Mouse (Mus musculus): Measurements from ENCODE around the gene F830045P16Rik. TPM values are rescaled to one million over a fixed set of nuclear protein-coding genes. Genes with fewer than 3 reads are reported as not detected.

The F830045P16Rik gene
- polyA plus RNA-seq, 1 experiment from 2014 or later: 0.39 TPM

GRCm38 (mm10) chr2:129419361-129419880 lies 117.0 kb downstream of the F830045P16Rik start:
- no peak for ATAC-seq (ENCODE audit: low read depth)
- 76% methylated on average over 3 of the region's 3 CpGs for WGBS

GRCm38 (mm10) chr2:129414593-129414992 lies 121.8 kb downstream of the F830045P16Rik start:
- ATAC-seq (ENCODE audit: low read depth): no peak
- WGBS: 83% methylated on average over 3 of the region's 3 CpGs
- no peaks in the 10 kb centered on the region for H3K27me3 ChIP-seq (replicated peaks; ENCODE audit: control insufficient read depth, insufficient read depth, low read length)
- DNase-seq (ENCODE audit: low spot score): no peak
- H3K9ac ChIP-seq (ENCODE audit: low read depth, low read length): no peak overlapping the region
- H3K9me3 ChIP-seq (ENCODE audit: control insufficient read depth, low read length): no peaks in the 10 kb centered on the region
- no peaks in the 10 kb centered on the region for H3K4me1 ChIP-seq (ENCODE audit: control insufficient read depth, insufficient read depth, low read length)
- H3K27ac ChIP-seq (replicated peaks; ENCODE audit: low read depth, low read length): no peak overlapping the region
- H3K4me2 ChIP-seq (ENCODE audit: low read depth, low read length): no peak overlapping the region
- H3K36me3 ChIP-seq (ENCODE audit: control insufficient read depth, insufficient read depth, low read length): no peaks in the 10 kb centered on the region
- H3K4me3 ChIP-seq (ENCODE audit: low read depth, low read length): no peak overlapping the region

More at GRCm38 (mm10) chr2:129419361-129419880, 117.0 kb downstream of the F830045P16Rik start:
- no peak overlapping the region for H3K4me2 ChIP-seq (ENCODE audit: low read depth, low read length)
- no peaks in the 10 kb centered on the region for H3K4me1 ChIP-seq (ENCODE audit: control insufficient read depth, insufficient read depth, low read length)
- H3K36me3 ChIP-seq (ENCODE audit: control insufficient read depth, insufficient read depth, low read length): no peaks in the 10 kb centered on the region
- DNase-seq (ENCODE audit: low spot score): no peak
- no peak overlapping the region for H3K9ac ChIP-seq (ENCODE audit: low read depth, low read length)
- H3K4me3 ChIP-seq (ENCODE audit: low read depth, low read length): no peak overlapping the region
- H3K27ac ChIP-seq (replicated peaks; ENCODE audit: low read depth, low read length): no peak overlapping the region
- H3K27me3 ChIP-seq (replicated peaks; ENCODE audit: control insufficient read depth, insufficient read depth, low read length): no peaks in the 10 kb centered on the region
- no peaks in the 10 kb centered on the region for H3K9me3 ChIP-seq (ENCODE audit: control insufficient read depth, low read length)

- ATAC-seq (ENCODE audit: low read depth): no peak
- no peak overlapping the region for H3K27ac ChIP-seq (replicated peaks; ENCODE audit: low read depth, low read length)
- no peaks in the 10 kb centered on the region for H3K4me1 ChIP-seq (ENCODE audit: control insufficient read depth, insufficient read depth, low read length)
- no peak overlapping the region for H3K4me2 ChIP-seq (ENCODE audit: low read depth, low read length)
- DNase-seq (ENCODE audit: low spot score): no peak
- no peaks in the 10 kb centered on the region for H3K9me3 ChIP-seq (ENCODE audit: control insufficient read depth, low read length)
- H3K9ac ChIP-seq (ENCODE audit: low read depth, low read length): no peak overlapping the region
- no peaks in the 10 kb centered on the region for H3K36me3 ChIP-seq (ENCODE audit: control insufficient read depth, insufficient read depth, low read length)
- H3K27me3 ChIP-seq (replicated peaks; ENCODE audit: control insufficient read depth, insufficient read depth, low read length): no peaks in the 10 kb centered on the region
- H3K4me3 ChIP-seq (ENCODE audit: low read depth, low read length): no peak overlapping the region
- WGBS: 56% methylated on average over 6 of the region's 6 CpGs
Measured at GRCm38 (mm10) chr2:129413488-129413887, 122.9 kb downstream of the F830045P16Rik start.

- no peaks in the 10 kb centered on the region for H3K9me3 ChIP-seq (ENCODE audit: control insufficient read depth, low read length)
- no peak for ATAC-seq (ENCODE audit: low read depth)
- H3K27ac ChIP-seq (replicated peaks; ENCODE audit: low read depth, low read length): no peak overlapping the region
- no peak for DNase-seq (ENCODE audit: low spot score)
- no peaks in the 10 kb centered on the region for H3K4me1 ChIP-seq (ENCODE audit: control insufficient read depth, insufficient read depth, low read length)
- WGBS: 61% methylated on average over 3 of the region's 3 CpGs
- H3K36me3 ChIP-seq (ENCODE audit: control insufficient read depth, insufficient read depth, low read length): no peaks in the 10 kb centered on the region
- H3K4me3 ChIP-seq (ENCODE audit: low read depth, low read length): no peak overlapping the region
- H3K27me3 ChIP-seq (replicated peaks; ENCODE audit: control insufficient read depth, insufficient read depth, low read length): no peaks in the 10 kb centered on the region
- no peak overlapping the region for H3K4me2 ChIP-seq (ENCODE audit: low read depth, low read length)
- no peak overlapping the region for H3K9ac ChIP-seq (ENCODE audit: low read depth, low read length)
Measured at GRCm38 (mm10) chr2:129411651-129412050, 124.8 kb downstream of the F830045P16Rik start.

- Histone ChIP-seq H3K27ac (replicated peaks; ENCODE audit: low read depth, low read length) (no peak overlapping the region), H3K9me3 (ENCODE audit: control insufficient read depth, low read length) (no peaks in the 10 kb centered on the region), H3K4me1 (ENCODE audit: control insufficient read depth, insufficient read depth, low read length) (no peaks in the 10 kb centered on the region), H3K4me3 (ENCODE audit: low read depth, low read length) (no peak overlapping the region), H3K36me3 (ENCODE audit: control insufficient read depth, insufficient read depth, low read length) (no peaks in the 10 kb centered on the region), H3K27me3 (replicated peaks; ENCODE audit: control insufficient read depth, insufficient read depth, low read length) (no peaks in the 10 kb centered on the region), H3K9ac (ENCODE audit: low read depth, low read length) (no peak overlapping the region), H3K4me2 (ENCODE audit: low read depth, low read length) (no peak overlapping the region)
- ATAC-seq (ENCODE audit: low read depth): no peak
- no peak for DNase-seq (ENCODE audit: low spot score)
- 85% methylated on average over 7 of the region's 7 CpGs for WGBS
Measured at GRCm38 (mm10) chr2:129410344-129410743, 126.1 kb downstream of the F830045P16Rik start.

- WGBS: 17% methylated on average over 18 of the region's 18 CpGs
- Histone ChIP-seq H3K9me3 (ENCODE audit: control insufficient read depth, low read length) (no peaks in the 10 kb centered on the region), H3K36me3 (ENCODE audit: control insufficient read depth, insufficient read depth, low read length) (no peaks in the 10 kb centered on the region), H3K4me3 (ENCODE audit: low read depth, low read length) (no peak overlapping the region), H3K4me2 (ENCODE audit: low read depth, low read length) (no peak overlapping the region), H3K27ac (replicated peaks; ENCODE audit: low read depth, low read length) (no peak overlapping the region), H3K27me3 (replicated peaks; ENCODE audit: control insufficient read depth, insufficient read depth, low read length) (no peaks in the 10 kb centered on the region), H3K4me1 (ENCODE audit: control insufficient read depth, insufficient read depth, low read length) (no peaks in the 10 kb centered on the region), H3K9ac (ENCODE audit: low read depth, low read length) (no peak overlapping the region)
- ATAC-seq (ENCODE audit: low read depth) (no peak), DNase-seq (ENCODE audit: low spot score) (peak; percentile 81)
Measured at GRCm38 (mm10) chr2:129408476-129408875, 127.9 kb downstream of the F830045P16Rik start.

Other genes with a start within 250 kb of the F830045P16Rik start
- 47.6 and 53.0 TPM in 2 replicates for gene Ckap2l, start 239.4 kb downstream of the F830045P16Rik start, polyA plus RNA-seq (2014; fragmentation: Nextera tagmentation; extraction: Ambion mirVana)
- 0.21 TPM in 1 of 2 replicates, not detected in the other for gene Il1a, start 226.6 kb downstream of the F830045P16Rik start, polyA plus RNA-seq (2014; fragmentation: Nextera tagmentation; extraction: Ambion mirVana)
- 0.29 TPM in 1 of 2 replicates, not detected in the other for gene Il1b, start 165.5 kb downstream of the F830045P16Rik start, polyA plus RNA-seq (2014; fragmentation: Nextera tagmentation; extraction: Ambion mirVana)
- 36.1 and 39.1 TPM in 2 replicates for gene Sirpa, start 56.2 kb upstream of the F830045P16Rik start, polyA plus RNA-seq (2014; fragmentation: Nextera tagmentation; extraction: Ambion mirVana)
- 0.21 and 0.24 TPM in 2 replicates for gene Pdyn, start 163.2 kb upstream of the F830045P16Rik start, polyA plus RNA-seq (2014; fragmentation: Nextera tagmentation; extraction: Ambion mirVana)

All from embryonic facial prominence, embryonic 14.5 days (tissue).